Mouse (Mus musculus) spleen, postnatal 4 days (tissue): ENCODE data around the gene Trrap.

ENCODE experiments used
- DNase-seq, 2 experiments: peaks; one replicate each; pipeline ENCODE4 v3.0.0; 2022; ENCODE audit warnings: low spot score in 2 of 2

Gene Trrap

DNA sequence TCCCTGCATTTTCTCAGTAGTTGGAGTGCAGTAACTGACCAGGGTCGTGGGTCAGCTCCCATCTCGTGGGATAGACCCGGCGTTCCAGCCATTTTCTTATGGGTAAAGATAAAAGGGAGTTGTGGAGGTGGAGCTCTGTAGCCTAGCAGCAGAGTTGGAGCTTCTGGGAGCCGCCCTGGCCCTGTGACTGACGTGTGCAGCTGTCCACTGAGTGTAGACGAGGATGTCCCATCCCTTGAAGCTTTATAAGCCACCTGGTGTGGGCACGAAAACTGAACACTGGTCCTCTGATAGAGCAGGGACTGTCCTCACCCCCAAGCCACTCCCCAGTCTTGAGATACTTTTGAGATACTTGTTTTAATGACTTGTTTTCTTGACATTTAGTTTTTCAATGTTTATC, 13.1 kb downstream of the Trrap start:
- no peak for DNase-seq

DNA sequence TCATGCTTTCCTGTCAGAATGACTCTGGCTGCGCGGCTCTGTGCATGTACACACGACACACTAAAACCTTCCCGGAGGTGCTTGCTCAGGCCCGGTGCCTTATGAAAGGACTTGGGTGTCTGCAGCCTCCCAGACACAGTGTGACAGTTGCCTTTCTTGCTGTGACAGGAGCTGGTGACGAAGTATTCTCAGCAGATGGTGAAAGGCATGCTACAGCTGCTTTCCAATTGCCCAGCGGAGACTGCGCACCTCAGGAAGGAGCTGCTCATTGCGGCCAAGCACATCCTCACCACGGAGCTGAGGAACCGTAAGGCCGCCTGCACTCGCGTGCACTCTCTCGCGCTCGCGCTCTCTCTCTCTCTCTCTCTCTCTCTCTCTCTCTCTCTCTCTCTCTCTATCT, 18.9 kb downstream of the Trrap start:
- DNase-seq: no peak

DNA sequence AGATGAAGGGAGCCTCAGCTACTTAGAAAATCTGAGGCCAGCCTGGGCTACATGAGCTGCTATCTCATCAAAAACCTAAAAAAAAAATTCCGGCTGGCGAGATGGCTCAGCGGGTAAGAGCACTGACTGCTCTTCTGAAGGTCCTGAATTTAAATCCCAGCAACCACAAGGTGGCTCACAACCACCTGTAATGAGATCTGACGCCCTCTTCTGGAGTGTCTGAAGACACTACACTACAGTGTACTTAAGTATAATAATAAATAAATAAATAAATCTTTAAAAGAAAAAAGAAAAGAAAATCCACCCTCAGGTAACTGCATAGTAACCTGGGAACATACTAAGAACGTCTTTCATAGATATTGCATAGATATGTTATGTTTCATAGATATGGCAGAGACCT, 25.8 kb downstream of the Trrap start:
- DNase-seq: no peak

DNA sequence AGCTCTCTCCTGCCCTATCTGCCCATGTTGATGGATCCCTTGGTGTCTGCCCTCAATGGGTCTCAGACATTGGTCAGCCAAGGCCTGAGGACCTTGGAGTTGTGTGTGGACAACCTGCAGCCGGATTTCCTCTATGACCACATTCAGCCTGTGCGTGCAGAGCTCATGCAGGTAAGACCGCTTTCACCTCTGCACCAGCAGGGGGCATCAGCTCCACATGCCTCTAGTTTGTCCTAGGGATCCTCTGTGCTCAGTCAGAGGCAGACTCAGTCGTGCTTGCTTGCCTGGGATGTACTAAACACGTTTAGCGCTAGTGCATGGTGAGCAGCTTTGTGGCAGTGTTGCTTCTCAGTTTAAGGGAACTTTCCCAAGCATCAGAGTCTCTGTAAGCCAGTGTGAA, 27.2 kb downstream of the Trrap start:
- no peak for DNase-seq

DNA sequence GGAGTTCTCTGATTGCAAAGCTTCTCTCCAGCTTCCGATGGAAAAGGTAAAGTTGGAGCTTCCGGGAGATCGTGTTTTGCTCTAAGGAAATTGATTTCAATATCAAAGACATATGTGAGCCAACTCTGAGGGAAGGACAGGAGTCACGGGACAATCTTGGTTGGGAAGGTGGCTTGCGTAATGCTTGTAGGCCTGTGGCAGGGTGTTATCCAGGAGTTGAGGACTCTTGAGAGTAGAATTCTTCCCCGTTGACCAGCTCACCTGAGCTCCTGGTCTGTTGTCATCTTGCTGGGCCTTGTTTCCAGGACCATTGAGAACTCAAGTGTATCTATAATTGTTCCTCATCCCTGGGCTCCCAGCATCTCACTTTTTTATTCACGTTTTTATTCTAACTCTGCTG, 29.6 kb downstream of the Trrap start:
- DNase-seq: no peak

DNA sequence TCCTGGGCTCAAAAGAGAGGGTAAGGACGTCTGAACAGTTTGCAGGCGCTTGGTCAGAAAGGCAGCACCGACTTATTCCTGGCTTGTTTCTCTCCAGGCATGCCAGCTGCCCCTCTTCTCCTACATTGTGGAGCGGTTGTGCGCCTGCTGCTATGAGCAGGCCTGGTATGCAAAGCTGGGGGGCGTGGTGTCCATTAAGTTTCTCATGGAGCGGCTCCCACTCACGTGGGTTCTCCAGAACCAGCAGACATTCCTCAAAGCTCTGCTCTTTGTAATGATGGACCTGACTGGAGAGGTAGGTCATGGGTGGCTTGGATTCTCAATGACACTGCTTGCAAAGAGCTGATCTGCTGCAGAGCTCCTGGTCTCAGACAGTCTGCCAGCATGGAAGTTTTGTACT, 35.5 kb downstream of the Trrap start:
- no peak for DNase-seq

DNA sequence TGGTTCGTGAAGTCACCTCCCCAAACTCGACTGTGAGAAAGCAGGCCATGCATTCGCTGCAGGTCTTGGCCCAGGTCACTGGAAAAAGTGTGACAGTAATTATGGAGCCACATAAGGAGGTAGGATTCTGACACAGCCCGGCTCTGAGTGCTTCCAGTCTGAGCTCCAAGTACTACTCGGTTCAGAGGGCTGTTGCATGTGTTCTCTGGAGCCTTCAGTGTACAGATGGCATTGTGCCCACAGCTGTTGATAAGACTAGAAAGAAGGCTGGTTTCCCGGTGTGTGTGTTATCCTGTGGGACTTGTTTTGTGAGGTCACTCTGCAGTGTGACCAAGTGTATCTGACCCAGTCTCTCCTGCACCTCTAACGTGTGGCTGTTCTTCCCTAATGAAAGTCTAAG, 36.6 kb downstream of the Trrap start:
- DNase-seq: no peak

DNA sequence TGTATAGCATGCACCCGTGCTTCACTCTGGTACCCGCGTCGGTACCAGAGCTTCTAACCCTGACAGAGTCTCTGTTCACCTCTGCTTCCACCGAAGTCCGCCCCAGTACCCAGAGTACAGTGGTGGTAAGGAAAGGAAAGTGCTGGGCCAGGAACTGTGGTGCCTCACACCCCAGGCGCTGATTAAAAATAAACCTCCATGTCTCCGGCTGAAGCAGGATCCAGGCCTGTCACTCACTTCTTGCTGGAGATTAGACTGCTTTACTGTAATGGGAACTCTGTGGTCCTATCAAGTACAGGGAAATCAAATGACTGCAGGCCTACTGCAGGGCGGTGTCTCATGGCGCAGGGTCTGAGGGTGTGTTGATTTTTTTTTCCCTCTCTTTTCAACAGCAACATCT, 39.4 kb downstream of the Trrap start:
- DNase-seq: no peak

DNA sequence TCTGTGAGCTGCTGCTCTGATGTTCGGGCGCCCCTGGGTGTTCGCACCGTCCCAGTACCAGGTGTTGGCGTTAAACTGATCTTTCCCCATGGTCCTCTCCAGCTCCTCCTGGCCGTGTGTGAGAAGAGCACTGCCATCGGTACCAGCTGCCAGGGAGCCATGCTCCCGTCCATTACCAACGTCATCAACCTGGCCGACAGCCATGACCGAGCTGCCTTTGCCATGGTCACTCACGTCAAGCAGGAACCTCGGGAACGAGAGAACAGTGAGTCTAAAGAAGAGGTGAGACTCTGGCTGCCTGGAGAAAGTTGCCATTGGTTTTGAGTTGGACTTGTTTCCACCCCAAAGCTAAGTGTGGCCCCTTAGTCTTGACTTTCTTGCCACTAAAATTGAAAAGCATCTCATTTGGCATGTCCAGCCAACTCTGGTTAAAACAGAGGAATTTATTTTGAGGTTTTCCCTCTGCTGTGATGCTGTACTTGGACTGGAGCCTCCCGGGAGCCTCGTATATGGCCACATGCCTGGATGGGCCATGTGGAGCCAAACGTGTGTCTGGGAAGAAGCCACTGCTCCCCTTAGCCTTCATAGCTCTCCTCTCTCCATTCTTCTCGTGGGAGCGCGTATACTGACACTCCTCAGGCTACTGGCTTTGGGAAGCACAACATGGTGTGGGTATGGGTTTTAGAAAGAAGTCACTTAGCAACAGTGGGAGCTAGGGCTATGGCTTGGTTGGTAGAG, 61.0 kb downstream of the Trrap start:
- DNase-seq: no peak

DNA sequence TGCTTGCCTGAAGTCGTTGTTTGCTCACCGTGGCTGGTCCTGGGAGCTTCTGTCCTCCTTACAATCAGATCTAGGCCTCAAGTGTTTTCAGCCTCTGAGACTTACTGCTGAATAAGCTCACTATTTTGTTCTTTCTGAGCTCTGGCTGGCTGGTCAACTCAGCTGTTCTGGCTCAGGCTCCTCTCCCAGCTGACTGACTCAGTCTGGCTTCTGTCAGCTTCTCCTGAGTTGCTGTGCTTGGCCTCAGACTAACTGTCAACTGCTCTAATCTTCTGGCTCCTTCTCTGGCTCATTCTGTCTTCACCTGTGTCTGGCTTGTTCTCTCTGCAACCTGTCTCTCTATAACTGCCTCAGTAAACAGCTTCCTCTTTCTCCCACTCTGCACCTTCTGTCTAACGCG, 62.1 kb downstream of the Trrap start:
- DNase-seq: no peak

DNA sequence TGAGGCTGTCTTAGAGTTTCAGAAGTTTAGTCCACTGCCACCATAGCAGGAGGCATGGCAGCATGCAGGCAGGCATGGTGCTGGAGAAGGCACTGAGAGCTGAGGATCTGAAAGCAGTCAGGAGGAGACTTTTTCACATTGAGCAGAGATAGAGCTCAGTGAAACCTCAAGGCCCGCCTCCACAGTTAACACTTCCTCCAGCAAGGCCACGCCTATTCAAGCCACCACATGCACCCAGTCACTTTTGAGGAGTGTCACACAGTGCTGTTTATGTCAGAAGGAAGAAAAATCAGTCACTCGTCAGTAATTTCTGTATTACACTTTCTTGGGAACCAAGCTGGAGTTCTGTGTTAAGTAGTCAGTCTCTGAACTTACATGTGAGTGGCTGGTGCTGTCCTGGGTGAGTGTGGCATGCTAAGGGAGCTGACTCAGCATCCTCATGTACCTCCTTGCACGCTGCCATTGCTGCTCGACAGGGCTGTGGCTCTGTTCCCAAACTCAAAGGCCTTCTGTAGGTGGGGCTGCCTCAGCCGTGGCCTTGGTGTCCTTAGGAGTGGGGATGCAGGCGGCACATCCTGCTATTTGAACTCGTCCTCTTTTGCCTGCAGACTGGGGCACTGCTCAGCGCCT, 64.4 kb downstream of the Trrap start:
- no peak for DNase-seq

DNA sequence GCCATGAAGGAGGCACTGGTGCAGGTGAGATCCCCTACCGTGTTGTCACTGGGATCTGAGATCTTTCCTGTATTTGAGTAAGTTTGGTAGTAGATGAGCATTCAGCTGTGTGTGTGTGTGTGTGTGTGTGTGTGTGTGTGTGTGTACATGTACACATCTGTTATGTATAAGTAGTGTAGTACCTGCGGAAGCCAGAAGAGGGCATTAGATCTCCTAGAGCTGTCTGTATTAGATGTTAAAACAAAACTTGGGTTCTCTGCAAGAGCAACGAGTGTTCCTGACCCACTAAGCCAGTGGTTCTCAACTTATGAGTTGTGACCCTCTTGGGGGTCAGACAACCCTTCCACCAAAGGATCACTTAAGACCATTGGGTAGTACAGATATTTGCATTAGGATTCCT, 68.6 kb downstream of the Trrap start:
- DNase-seq: no peak

DNA sequence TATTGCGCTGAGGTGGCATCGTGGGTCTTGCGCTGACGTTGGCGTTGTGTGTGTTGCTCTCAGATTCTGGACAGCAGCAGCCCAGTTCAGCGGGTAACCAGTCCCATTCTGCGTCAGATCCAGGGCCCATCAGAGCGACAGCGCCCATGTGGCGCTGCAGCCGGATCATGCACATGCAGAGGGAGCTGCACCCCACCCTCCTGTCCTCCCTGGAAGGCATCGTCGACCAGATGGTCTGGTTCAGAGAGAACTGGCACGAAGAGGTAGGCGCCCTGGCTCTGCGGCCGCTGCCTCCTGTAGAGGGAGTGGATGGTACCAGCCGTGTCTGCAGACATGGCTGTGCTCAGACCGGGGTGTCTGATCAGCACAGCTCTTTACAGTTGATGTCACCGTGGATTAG, 77.8 kb downstream of the Trrap start:
- DNase-seq: peak in 1 of 2 experiments; percentile 57

DNA sequence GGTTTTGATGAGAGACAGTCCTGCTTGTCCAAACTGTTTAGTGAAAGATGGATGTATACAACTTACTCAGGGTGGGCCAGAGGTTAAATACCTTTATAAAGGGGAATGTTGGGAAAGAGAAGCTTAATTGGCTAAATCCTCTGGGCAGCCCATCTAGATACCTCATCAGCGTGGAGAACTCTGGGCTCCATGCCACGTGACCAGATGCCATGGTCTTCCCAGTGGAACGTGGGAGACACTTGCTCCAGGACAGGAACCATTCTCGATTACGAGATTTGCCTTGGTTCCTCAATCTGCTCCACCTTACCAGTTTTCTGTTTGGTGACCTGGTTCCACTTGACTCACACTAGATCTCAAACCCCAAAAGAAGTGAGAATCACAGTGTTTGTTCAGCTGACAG, 81.2 kb downstream of the Trrap start:
- no peak for DNase-seq

DNA sequence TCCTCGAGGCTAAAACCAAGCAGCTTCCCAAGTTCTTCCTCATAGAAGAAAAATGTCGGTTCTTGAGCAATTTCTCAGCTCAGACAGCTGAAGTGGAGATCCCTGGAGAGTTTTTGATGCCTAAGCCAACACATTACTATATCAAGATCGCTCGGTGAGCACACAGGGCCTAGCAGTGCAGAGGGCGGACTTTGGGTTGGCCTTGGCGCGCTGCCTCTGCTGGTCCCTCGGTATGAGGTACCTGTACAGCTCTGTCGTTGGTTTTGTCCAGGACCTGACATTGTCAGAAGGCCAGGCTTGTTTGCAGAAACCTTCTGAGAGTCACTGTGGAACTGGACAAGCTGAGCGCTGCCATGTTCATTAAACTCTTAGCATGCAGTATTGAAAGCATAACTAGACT, 82.4 kb downstream of the Trrap start:
- no peak for DNase-seq

DNA sequence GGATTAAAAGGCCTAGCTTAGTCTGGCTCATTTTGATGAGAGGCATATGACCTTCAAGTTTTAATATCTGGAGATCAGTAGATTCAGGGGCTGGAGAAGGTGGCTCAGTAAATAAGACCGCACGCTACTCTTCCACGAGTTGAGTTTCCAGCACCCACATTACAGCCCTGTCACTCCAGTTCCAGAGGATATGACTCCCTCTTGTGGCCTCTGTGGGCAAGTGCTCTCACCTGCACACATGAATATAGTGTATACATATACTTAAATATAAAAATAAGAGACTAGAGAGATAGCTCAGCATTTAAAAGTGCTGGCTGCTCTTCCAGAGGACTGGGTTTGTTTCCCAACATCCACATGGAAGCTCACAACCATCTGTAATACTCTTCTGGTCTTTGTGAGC, 84.3 kb downstream of the Trrap start:
- DNase-seq: no peak

DNA sequence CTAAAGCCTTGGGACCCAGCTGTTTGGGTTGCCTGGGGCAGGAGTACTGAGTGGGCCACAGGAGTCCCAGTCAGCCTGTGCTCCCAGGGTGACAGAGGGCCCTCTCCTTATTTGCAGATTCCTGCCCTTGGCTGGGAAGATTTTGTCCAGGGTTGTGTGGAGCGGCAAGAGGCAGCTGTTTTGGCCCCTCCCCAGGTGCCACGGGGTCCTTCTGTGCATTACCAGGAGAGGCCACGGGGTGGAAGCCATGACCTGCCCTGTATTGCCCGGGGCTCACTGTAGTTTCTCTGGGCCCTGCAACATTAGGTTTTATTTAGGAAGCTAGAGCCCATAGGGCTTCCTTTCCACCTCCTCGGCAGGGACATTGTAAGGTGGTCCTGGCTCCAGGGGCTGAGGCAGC, 86.4 kb downstream of the Trrap start:
- no peak for DNase-seq

DNA sequence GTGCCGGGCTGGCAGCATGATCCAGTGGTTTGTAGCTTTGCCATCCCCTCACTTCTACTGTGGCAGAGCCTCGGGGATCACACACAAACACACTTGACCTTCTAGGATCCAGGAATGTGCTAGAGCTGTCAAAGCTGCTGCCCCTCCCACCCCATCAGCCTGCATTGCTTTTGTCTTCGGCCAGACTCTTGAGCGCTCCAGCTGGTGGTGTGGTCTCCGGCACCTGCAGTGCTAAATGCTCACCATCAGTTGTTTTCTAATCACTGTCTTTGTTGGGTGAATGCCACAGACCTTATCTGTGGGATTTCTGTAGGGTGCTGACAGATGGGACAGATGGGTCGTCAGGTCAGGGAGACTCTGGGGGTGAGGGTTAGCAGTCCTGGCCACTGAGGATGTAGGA, 88.4 kb downstream of the Trrap start:
- no peak for DNase-seq

DNA sequence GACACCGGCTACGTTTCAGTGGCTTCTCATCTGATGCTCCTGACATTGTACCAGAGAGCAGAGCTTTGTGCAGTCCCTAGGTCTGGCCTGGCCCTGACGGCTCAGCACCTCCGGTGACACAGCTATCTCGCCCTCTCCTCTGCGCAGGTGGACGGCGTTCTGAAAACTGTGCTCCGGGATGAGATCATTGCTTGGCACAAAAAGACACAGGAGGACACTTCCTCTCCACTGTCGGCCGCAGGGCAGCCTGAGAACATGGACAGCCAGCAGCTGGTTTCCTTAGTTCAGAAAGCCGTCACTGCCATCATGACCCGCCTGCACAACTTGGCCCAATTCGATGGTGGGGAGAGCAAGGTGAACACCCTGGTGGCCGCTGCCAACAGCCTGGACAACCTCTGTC, 91.0 kb downstream of the Trrap start:
- DNase-seq: no peak

DNA sequence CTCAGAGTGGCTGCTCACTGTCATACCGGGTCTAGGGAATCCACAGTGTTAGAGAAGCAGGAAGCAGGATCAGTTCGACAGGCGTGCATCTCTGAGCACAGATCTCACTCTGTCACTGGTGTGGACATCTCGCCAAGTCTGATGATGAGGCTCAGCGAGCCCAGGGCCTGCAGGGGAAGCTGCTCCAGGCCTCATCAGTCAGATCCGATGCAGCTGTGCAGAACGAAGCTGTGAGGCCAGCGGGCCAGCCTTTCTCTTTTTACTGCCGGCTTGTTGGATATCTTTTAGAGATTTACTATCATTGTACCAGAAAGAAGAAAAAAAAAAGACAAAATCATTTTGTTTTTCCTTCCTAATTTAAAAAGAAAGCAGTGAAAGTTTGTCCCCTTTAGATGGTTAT, 91.8 kb downstream of the Trrap start:
- DNase-seq: no peak

DNA sequence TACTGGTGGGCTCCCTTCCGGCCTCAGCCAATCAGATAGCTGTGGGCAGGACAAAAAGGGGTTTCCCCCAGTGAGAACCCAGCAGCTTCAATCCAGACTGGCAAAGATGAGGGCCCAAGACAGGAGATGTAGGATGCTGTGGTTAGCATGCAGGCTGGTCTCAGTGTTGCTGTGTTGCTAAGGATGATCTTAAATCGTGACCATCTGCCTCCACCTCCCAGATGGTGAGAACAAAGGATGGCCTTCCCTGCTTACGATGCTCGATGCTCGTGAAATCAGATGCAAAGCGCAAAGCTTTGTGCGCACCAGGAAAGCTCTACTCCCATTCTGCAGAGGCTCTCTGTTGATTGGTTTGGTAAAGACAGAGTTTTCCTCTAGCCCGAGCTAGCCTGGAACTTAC, 93.4 kb downstream of the Trrap start:
- no peak for DNase-seq

DNA sequence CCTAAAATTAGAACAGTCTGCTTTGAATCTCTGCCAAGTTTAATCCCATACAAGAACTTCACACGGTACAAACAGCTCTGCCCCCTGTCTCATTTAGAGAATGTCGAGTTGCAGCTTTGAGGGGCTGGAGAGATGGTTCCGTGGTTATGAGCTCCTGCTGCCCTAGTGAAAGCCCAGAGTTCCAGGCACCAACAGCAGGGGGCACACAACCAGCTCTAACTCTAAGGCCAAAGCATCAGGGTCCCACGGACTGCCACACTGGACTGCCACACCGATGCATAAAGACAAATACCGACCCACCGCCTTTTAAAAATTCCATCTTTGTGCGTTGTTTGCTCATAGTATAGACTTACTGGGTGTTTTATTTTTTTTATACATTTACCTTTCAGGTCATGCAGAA, 99.4 kb downstream of the Trrap start:
- no peak for DNase-seq

DNA sequence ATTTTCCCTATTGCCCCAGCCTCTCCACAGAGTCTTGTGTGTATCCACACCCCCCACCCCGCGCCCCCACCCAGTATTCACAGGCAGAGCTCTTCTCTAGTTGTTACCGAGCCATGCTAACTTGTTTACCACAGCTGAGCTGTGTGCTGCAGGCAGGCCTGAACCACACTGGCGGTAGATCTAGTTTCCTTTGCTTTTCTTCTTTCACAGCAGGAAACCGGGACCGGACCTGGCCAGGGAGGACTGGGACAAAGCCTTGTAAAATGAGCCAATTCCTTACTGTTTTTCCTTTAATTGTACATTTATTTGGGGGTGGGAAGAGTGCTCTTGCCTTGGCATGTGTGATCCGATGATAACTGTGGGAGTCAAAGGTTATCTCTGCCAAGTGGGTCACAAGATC, 101.9 kb downstream of the Trrap start:
- no peak for DNase-seq

DNA sequence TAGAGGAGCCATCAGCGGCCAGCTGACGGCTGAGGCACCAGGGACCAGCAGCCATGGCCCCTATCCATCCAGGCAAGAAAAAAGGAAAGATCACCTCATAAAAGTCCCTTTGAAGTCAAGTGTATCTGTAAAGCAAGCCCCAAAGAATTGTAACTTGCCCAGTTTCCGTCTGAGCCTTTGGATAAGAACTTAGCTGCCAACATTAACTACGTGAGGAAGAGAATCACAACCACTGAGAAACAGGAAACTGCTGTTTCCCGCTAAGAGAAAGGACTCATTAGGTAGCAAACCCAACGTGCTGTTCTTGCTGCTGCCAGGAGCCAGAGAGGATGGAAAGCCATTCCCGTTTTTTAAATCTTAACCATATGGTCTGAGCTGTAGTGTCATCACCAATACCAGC, 103.2 kb downstream of the Trrap start:
- no peak for DNase-seq
